Mouse (Mus musculus): ENCODE measurements at regions not wholly inside any gene's neighbourhood (a gene's known extent, or its start where the extent isn't known, plus 50 kb on each side); places are given as distances from the start of the nearest gene placed in this dataset.

GRCm38 (mm10) chr16:5380626-5381025, 124.8 kb upstream of the Eef2kmt start:
- no peak for DNase-seq (ENCODE audit: low read depth, low spot score)

- no peak for DNase-seq (ENCODE audit: low read depth, low spot score)
Measured at GRCm38 (mm10) chr16:5377001-5377400, 121.2 kb upstream of the Eef2kmt start.

- no peak for DNase-seq (ENCODE audit: low read depth, low spot score)
Measured at GRCm38 (mm10) chr16:5374818-5375605, 119.2 kb upstream of the Eef2kmt start.

- no peak for DNase-seq (ENCODE audit: low read depth, low spot score)
Measured at GRCm38 (mm10) chr16:5371175-5371893, 115.6 kb upstream of the Eef2kmt start.

- DNase-seq (ENCODE audit: low read depth, low spot score) = no peak
Measured at GRCm38 (mm10) chr16:5370496-5370895, 114.7 kb upstream of the Eef2kmt start.

- DNase-seq (ENCODE audit: low read depth, low spot score) = peak; percentile 23
Measured at GRCm38 (mm10) chr16:5368897-5369558, 113.2 kb upstream of the Eef2kmt start.

- DNase-seq (ENCODE audit: low read depth, low spot score) = no peak
Measured at GRCm38 (mm10) chr16:5368357-5368756, 112.6 kb upstream of the Eef2kmt start.

GRCm38 (mm10) chr16:5367581-5368119, 111.9 kb upstream of the Eef2kmt start:
- no peak for DNase-seq (ENCODE audit: low read depth, low spot score)

GRCm38 (mm10) chr16:5366021-5366420, 110.2 kb upstream of the Eef2kmt start:
- no peak for DNase-seq (ENCODE audit: low read depth, low spot score)

GRCm38 (mm10) chr16:5363007-5363570, 107.3 kb upstream of the Eef2kmt start:
- no peak for DNase-seq (ENCODE audit: low read depth, low spot score)

- no peak for DNase-seq (ENCODE audit: low read depth, low spot score)
Measured at GRCm38 (mm10) chr16:5359193-5359592, 103.4 kb upstream of the Eef2kmt start.

GRCm38 (mm10) chr16:5353881-5354280, 98.1 kb upstream of the Eef2kmt start:
- no peak for DNase-seq (ENCODE audit: low read depth, low spot score)

GRCm38 (mm10) chr16:5351890-5352571, 96.2 kb upstream of the Eef2kmt start:
- peak; percentile 58 for DNase-seq (ENCODE audit: low read depth, low spot score)

GRCm38 (mm10) chr16:5347151-5347550, 91.4 kb upstream of the Eef2kmt start:
- no peak for DNase-seq (ENCODE audit: low read depth, low spot score)

GRCm38 (mm10) chr16:5342326-5342725, 86.5 kb upstream of the Eef2kmt start:
- no peak for DNase-seq (ENCODE audit: low read depth, low spot score)

- no peak for DNase-seq (ENCODE audit: low read depth, low spot score)
Measured at GRCm38 (mm10) chr16:5316271-5316670, 60.5 kb upstream of the Eef2kmt start.

GRCm38 (mm10) chr16:5313261-5313660, 57.5 kb upstream of the Eef2kmt start:
- no peak for DNase-seq (ENCODE audit: low read depth, low spot score)

- DNase-seq (ENCODE audit: low read depth, low spot score) = no peak
Measured at GRCm38 (mm10) chr16:5311456-5311855, 55.7 kb upstream of the Eef2kmt start.

GRCm38 (mm10) chr16:5310736-5311135, 55.0 kb upstream of the Eef2kmt start:
- DNase-seq (ENCODE audit: low read depth, low spot score) = no peak

- DNase-seq (ENCODE audit: low read depth, low spot score) = no peak
Measured at GRCm38 (mm10) chr16:5307761-5308160, 52.0 kb upstream of the Eef2kmt start.

GRCm38 (mm10) chr16:5307249-5307605, 51.4 kb upstream of the Eef2kmt start:
- DNase-seq (ENCODE audit: low read depth, low spot score) = no peak
